Comparison of ENCODE assay signal across 14 mouse cellular contexts in genomic region chr5:66005041-66005678, GRCm38 (mm10). TPM values are rescaled to one million over a fixed set of nuclear protein-coding genes. Genes with fewer than 3 reads are reported as not detected.
DNase-seq lines count a peak whose midpoint lies in the region; ATAC-seq lines count a peak whose summit lies in the region.
"Had no signal": no experiment of that assay in that cellular context is flagged by ENCODE, and none has a peak within 500 bp of the region (broad histone marks: within the 10 kb centered on the region; RNA-seq: fewer than 3 reads in every experiment).

No protein-coding gene starts in this region.

- no peak for DNase-seq in lung, postnatal 14 days
- peak; percentile 58 for DNase-seq in intestine, embryonic 14.5 days (ENCODE audit: low spot score)
- no peak for DNase-seq in liver, embryonic 13.5 days
- no peak for DNase-seq in hindbrain, embryonic 11.5 days (ENCODE audit: low spot score)
- DNase-seq in frontal cortex, postnatal 10 days (ENCODE audit: low spot score in 2 of 2): no peak
- DNase-seq: cerebellum, postnatal 25 days; gastrocnemius, postnatal 10 days; right cerebral cortex, postnatal 4 days; thymus, postnatal 25 days had no signal

- H3K9me3 ChIP-seq in lung, embryonic 15.5 days: no peaks in the 10 kb centered on the region
- H3K9me3 ChIP-seq in intestine, embryonic 14.5 days (ENCODE audit: control insufficient read depth, low read length): no peaks in the 10 kb centered on the region
- no peaks in the 10 kb centered on the region for H3K9me3 ChIP-seq in liver, embryonic 13.5 days (replicated peaks)
- H3K9me3 ChIP-seq in stomach, embryonic 16.5 days (replicated peaks; ENCODE audit: control insufficient read depth, low read length): no peaks in the 10 kb centered on the region
- no peaks in the 10 kb centered on the region for H3K9me3 ChIP-seq in hindbrain, embryonic 11.5 days (ENCODE audit: control insufficient read depth, low read length)
- H3K9me3 ChIP-seq: hindbrain, embryonic 15.5 days had no signal

- H3K27me3 ChIP-seq in lung, embryonic 15.5 days: no peaks in the 10 kb centered on the region
- H3K27me3 ChIP-seq in intestine, embryonic 14.5 days (replicated peaks; ENCODE audit: control insufficient read depth, insufficient read depth, low read length): no peaks in the 10 kb centered on the region
- no peaks in the 10 kb centered on the region for H3K27me3 ChIP-seq in liver, embryonic 13.5 days
- H3K27me3 ChIP-seq in stomach, embryonic 16.5 days (ENCODE audit: control insufficient read depth, insufficient read depth, low read length): no peaks in the 10 kb centered on the region
- H3K27me3 ChIP-seq in hindbrain, embryonic 11.5 days (ENCODE audit: control insufficient read depth, insufficient read depth, low read length): no peaks in the 10 kb centered on the region
- H3K27me3 ChIP-seq: hindbrain, embryonic 15.5 days had no signal

- H3K4me3 ChIP-seq in lung, embryonic 15.5 days: no peak overlapping the region
- no peak overlapping the region for H3K4me3 ChIP-seq in intestine, embryonic 14.5 days (ENCODE audit: low read depth, low read length)
- peak overlapping the region; percentile 12; the same call in 1 of the 2 replicates for H3K4me3 ChIP-seq in liver, embryonic 13.5 days (replicated peaks)
- no peak overlapping the region for H3K4me3 ChIP-seq in stomach, embryonic 16.5 days (replicated peaks; ENCODE audit: low read length)
- H3K4me3 ChIP-seq in hindbrain, embryonic 11.5 days (ENCODE audit: low read depth, low read length): no peak overlapping the region
- H3K4me3 ChIP-seq: erythroblast, embryonic 14.5 days; hindbrain, embryonic 15.5 days had no signal

- no peak overlapping the region for H3K9ac ChIP-seq in lung, embryonic 15.5 days
- no peak overlapping the region for H3K9ac ChIP-seq in intestine, embryonic 14.5 days (ENCODE audit: low read length)
- no peak overlapping the region for H3K9ac ChIP-seq in liver, embryonic 13.5 days
- peak overlapping the region; percentile 48 for H3K9ac ChIP-seq in stomach, embryonic 16.5 days (ENCODE audit: low read length)
- H3K9ac ChIP-seq in hindbrain, embryonic 11.5 days (ENCODE audit: low read depth, low read length): no peak overlapping the region
- H3K9ac ChIP-seq: hindbrain, embryonic 15.5 days had no signal

- H3K4me2 ChIP-seq in lung, embryonic 15.5 days: no peak overlapping the region
- peak overlapping the region; percentile 23; the same call in 1 of the 2 replicates for H3K4me2 ChIP-seq in intestine, embryonic 14.5 days (ENCODE audit: low read length)
- peak overlapping the region; percentile 46 for H3K4me2 ChIP-seq in liver, embryonic 13.5 days
- peak overlapping the region; percentile 36 for H3K4me2 ChIP-seq in stomach, embryonic 16.5 days (ENCODE audit: low read depth, low read length)
- no peak overlapping the region for H3K4me2 ChIP-seq in hindbrain, embryonic 11.5 days (replicated peaks; ENCODE audit: low read depth, low read length)
- H3K4me2 ChIP-seq: hindbrain, embryonic 15.5 days had no signal

- H3K27ac ChIP-seq in lung, embryonic 15.5 days: peak overlapping the region; percentile 72
- H3K27ac ChIP-seq in intestine, embryonic 14.5 days (ENCODE audit: low read depth): peak overlapping the region; percentile 83
- no peak overlapping the region for H3K27ac ChIP-seq in liver, embryonic 13.5 days
- peak overlapping the region; percentile 94 for H3K27ac ChIP-seq in stomach, embryonic 16.5 days (ENCODE audit: low read length)
- no peak overlapping the region for H3K27ac ChIP-seq in hindbrain, embryonic 11.5 days (ENCODE audit: low read depth, low read length)
- H3K27ac ChIP-seq: hindbrain, embryonic 15.5 days had no signal

- ATAC-seq in lung, embryonic 15.5 days (ENCODE audit: borderline replicate concordance, extremely low read depth, low FRiP score, low TSS enrichment): no peak
- 0 out of 2 replicates have a peak, but pooled peaks have one; percentile 18 for ATAC-seq in intestine, embryonic 14.5 days (replicated peaks; ENCODE audit: low FRiP score, low TSS enrichment, low read depth)
- no peak for ATAC-seq in liver, embryonic 13.5 days (ENCODE audit: low read depth)
- peak; percentile 63; the same call in 1 of the 2 replicates for ATAC-seq in stomach, embryonic 16.5 days (ENCODE audit: insufficient read depth, low FRiP score)
- no peak for ATAC-seq in hindbrain, embryonic 11.5 days (ENCODE audit: low FRiP score)

- WGBS in lung, embryonic 15.5 days: 29% methylated on average over 16 of the region's 16 CpGs
- WGBS in intestine, embryonic 14.5 days: 47% methylated on average over 16 of the region's 16 CpGs
- 21% methylated on average over 16 of the region's 16 CpGs for WGBS in liver, embryonic 13.5 days (ENCODE audit: insufficient replicate concordance)
- 37% methylated on average over 16 of the region's 16 CpGs for WGBS in stomach, embryonic 16.5 days
- 44% methylated on average over 16 of the region's 16 CpGs for WGBS in hindbrain, embryonic 11.5 days

- H3K36me3 ChIP-seq in lung, embryonic 15.5 days: no peaks in the 10 kb centered on the region
- H3K36me3 ChIP-seq in intestine, embryonic 14.5 days (ENCODE audit: control insufficient read depth, insufficient read depth, low read length): no peaks in the 10 kb centered on the region
- H3K36me3 ChIP-seq in liver, embryonic 13.5 days: no peaks in the 10 kb centered on the region
- H3K36me3 ChIP-seq in stomach, embryonic 16.5 days (ENCODE audit: control insufficient read depth, insufficient read depth, low read length): no peaks in the 10 kb centered on the region
- H3K36me3 ChIP-seq in hindbrain, embryonic 11.5 days (ENCODE audit: control insufficient read depth, insufficient read depth, low read length): no peaks in the 10 kb centered on the region
- H3K36me3 ChIP-seq: hindbrain, embryonic 15.5 days had no signal

- H3K4me1 ChIP-seq in lung, embryonic 15.5 days: 0 out of 2 replicates have a peak, but pooled peaks cover 8% of the 10 kb centered on the region
- 0 out of 2 replicates have a peak, but pooled peaks cover 10% of the 10 kb centered on the region for H3K4me1 ChIP-seq in intestine, embryonic 14.5 days (replicated peaks; ENCODE audit: control insufficient read depth, insufficient read depth, low read length)
- peaks cover 13% of the 10 kb centered on the region; the same call in 1 of the 2 replicates for H3K4me1 ChIP-seq in liver, embryonic 13.5 days (replicated peaks)
- 0 out of 2 replicates have a peak, but pooled peaks cover 2% of the 10 kb centered on the region for H3K4me1 ChIP-seq in stomach, embryonic 16.5 days (ENCODE audit: control insufficient read depth, insufficient read depth, low read length)
- H3K4me1 ChIP-seq in hindbrain, embryonic 11.5 days (replicated peaks; ENCODE audit: control insufficient read depth, insufficient read depth, low read length): no peaks in the 10 kb centered on the region
- H3K4me1 ChIP-seq: hindbrain, embryonic 15.5 days had no signal

RNA-seq across cellular contexts. Expression of gene 9130230L23Rik, which starts 1.1 kb away (rescaled TPM):
- polyA plus RNA-seq in lung, embryonic 15.5 days (2015; fragmentation: Nextera tagmentation; extraction: Ambion mirVana): 1.0 and 1.5 TPM in 2 replicates
- polyA plus RNA-seq in intestine, embryonic 14.5 days (2014; fragmentation: Nextera tagmentation; extraction: Ambion mirVana): 1.4 and 1.9 TPM in 2 replicates
- not detected in 2 replicates for polyA plus RNA-seq in liver, embryonic 13.5 days (2015; fragmentation: Nextera tagmentation; extraction: Ambion mirVana)
- 1.9 and 2.6 TPM in 2 replicates for polyA plus RNA-seq in stomach, embryonic 16.5 days (2015; fragmentation: Nextera tagmentation; extraction: Ambion mirVana)
- 0.32 and 0.40 TPM in 2 replicates for polyA plus RNA-seq in hindbrain, embryonic 11.5 days (2014; fragmentation: Nextera tagmentation; extraction: Ambion mirVana)
- polyA plus RNA-seq: erythroblast, embryonic 14.5 days; hindbrain, embryonic 15.5 days; neural tube, embryonic 14.5 days had no signal

Comparison
In these comparisons a context has a peak if more than half of its experiments do, and no peak if none do; other contexts are left out.
1. ATAC-seq: peak in intestine, embryonic 14.5 days (single experiment) and stomach, embryonic 16.5 days (single experiment); none in lung, embryonic 15.5 days (single experiment), liver, embryonic 13.5 days (single experiment) and hindbrain, embryonic 11.5 days (single experiment).
2. H3K27ac ChIP-seq: peak in lung, embryonic 15.5 days (single experiment), intestine, embryonic 14.5 days (single experiment) and stomach, embryonic 16.5 days (single experiment); none in liver, embryonic 13.5 days (single experiment) and hindbrain, embryonic 11.5 days (single experiment).
3. H3K4me2 ChIP-seq: peak in intestine, embryonic 14.5 days (single experiment), liver, embryonic 13.5 days (single experiment) and stomach, embryonic 16.5 days (single experiment); none in lung, embryonic 15.5 days (single experiment) and hindbrain, embryonic 11.5 days (single experiment).